Mouse (Mus musculus) bone marrow macrophage, adult 2 months (primary cell): Measurements from ENCODE around the gene Fgfr1op.
"Not testable (repeated sequence)": the region's sequence is repeated elsewhere in the genome, so short reads cannot be mapped to it uniquely, and the experiment has no call there.

ENCODE experiments used
- CTCF ChIP-seq: IDR thresholded peaks from 2 replicates; pipeline ENCODE4 v1.5.1; 2012; ENCODE audit warnings: low read depth, mild to moderate bottlenecking, low read length, moderate library complexity
- POLR2A ChIP-seq: IDR thresholded peaks from 2 replicates; pipeline ENCODE4 v1.6.1; 2012; ENCODE audit warnings: mild to moderate bottlenecking, low read depth, low read length, borderline replicate concordance

DNA sequence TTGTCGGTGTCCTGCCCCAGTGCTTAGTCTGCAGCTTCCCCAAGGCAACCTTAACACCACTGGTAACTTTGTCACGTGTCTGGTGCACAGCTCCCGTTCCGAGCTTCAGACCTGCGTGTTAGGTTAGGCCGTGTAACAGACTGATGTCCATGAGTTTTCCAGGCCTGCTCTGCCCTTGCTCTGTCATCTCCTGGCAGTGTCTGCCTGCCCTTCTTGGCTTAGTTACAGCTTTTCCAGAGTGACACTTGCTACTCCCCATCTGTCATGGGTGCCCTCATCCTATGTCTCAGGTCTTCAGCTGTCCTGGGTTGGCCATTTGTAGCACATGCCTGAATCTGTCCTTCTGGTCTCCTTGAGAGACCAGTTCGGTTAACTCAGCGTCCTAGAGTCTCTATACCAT is 2.1 kb downstream of the Fgfr1op start:
- TF ChIP-seq CTCF, POLR2A: not testable (repeated sequence)
